Mouse (Mus musculus) erythroblast, adult 5-6 weeks (primary cell): ENCODE data around the gene Trim61. TPM values are rescaled to one million over a fixed set of nuclear protein-coding genes. Genes with fewer than 3 reads are reported as not detected.

ENCODE experiments used
- ATAC-seq: replicated peaks from 2 replicates; pipeline ENCODE4 v1.8.0; 2016; ENCODE audit warnings: moderate number of reproducible peaks, mild to moderate bottlenecking, moderate TSS enrichment, inconsistent platforms; ENCODE audit not compliant: poor library complexity, low FRiP score, severe bottlenecking
- total RNA-seq, 2 experiments: library from RNA; stranded (forward) in 1 of 2; stranded (reverse) in 1 of 2; fragments of 150-400 nt in 1 of 2; fragments of 200-764, 138-1000 nt in 1 of 2; gene quantifications; 2 replicates each; pipeline versions ENCODE4 v1.2.3 to v1.2.4; 2015 to 2017; ENCODE audit warnings: low replicate concordance in 2 of 2

Gene Trim61
- total RNA-seq (2015; ENCODE audit: low replicate concordance), result not detected in 2 replicates
- total RNA-seq (2017; ENCODE audit: low replicate concordance), result not detected in 2 replicates

DNA sequence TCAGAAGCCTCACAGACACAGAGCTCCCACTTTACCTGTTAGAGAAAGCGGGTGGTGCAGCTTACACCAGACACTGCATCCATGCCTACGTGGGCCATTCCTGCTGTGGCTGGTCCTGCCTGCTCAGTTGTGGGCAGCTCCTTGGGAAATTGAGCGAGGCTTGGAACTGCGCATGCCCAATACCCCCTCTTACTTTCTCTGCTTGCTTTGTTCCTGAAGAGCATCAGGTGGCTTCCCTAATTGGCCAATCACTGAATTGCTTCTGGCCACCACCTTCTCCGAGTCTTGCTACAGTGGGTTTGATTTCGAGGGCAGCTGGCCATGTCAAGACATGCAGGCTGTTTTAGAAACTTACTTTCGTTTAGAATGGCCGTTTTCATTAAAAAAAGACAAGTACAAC lies at the start of gene Trim61, which contains the start of gene Trim60:
Gene Trim61 (minus strand): TSS at position 101 of the 400 bp plus-strand sequence.
Gene Trim60 (minus strand): TSS at position 162 of the 400 bp plus-strand sequence.
- no peak for ATAC-seq

DNA sequence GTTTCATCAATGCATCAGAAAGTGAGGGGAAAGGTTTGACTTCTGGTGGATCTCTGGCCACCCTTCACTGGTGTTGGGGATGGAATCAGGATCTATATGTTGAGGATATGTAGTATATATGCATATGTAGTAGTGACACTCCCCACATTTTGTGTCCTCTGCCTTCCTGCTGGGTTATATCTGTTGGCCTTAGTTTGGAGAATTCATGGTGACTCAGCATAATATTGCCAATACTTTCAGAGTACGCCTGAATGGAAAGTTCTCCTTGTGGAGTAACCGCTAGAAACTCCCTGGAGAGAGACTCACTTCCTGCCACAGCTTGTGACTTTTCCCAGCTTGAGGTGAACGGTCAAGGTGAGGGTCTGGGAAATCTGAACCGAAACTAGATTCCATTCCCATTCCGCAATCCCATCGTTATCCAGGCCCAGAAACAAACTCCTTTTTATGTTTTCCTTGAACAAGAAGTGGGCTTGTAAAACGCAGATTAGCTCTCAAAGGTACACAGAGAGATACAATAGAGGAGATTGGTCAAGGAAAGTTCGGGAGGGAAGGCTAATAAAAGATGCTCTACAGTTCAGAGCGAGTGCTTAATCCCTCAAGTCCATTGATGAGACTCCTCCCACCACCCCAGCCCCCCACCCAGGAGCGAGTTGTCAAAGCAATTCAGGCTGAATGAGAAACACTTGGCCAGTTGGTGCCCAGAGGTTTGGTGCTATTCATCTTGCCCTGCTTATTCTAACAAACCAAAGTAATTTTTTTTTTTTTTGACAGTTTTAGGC lies 49.6 kb upstream of the Trim61 start:
- no peak for ATAC-seq

DNA sequence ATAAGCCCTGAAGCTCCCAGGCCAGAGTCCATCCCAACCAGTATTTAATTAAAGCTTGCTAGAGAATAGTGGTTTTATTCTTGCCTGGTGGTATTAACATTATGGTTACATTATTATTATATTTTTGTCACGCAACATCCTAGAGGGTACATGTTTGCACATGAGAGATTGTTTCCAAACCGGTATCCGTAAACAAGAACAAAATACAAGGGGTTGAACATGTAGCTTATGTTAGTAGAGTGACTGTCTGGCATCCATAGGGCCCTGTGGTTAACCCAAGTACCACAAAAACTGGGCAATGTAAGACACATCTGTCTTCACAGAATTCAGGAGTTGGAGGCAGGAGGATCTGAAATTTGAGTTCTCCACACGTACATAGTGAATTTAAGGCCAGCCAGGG lies 48.7 kb upstream of the Trim61 start:
- no peak for ATAC-seq

DNA sequence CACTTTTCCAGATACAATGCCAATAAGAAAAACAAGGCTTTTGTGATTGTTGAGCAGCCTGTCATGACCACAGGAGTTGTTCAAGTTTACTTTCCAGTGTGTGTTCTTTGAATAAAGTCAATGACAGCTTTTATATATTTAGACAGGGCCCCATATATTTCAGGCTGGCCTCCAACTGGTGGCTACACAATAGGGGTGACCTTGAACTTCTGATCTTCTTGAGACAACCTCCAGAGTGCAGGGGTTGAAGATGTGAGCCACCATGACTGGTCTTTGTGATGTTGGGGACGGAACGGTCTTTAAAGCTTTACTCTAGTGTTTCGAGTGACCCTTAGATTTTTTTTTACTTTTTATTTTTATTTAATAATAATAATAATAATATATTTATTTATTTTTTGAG lies 47.3 kb upstream of the Trim61 start:
- ATAC-seq, result no peak

DNA sequence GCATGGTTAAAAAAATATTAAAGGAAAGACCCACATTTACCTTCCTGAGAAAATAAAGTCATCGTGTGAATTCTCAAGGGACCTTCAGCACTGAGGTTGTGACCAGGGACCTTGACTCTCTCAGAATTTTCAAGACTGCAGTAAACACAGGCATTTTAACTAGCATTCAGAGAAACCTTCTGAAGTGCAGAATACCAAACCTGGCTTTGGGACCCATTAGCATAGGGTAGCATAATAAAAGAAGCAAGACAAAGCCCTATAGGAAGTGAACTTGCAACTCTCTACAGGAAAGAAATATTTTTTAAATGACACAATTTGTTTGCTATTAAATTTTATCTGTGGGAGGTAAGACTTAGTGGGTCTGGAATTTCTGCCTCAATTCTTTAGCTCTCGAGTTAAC lies 45.7 kb upstream of the Trim61 start:
- no peak for ATAC-seq

DNA sequence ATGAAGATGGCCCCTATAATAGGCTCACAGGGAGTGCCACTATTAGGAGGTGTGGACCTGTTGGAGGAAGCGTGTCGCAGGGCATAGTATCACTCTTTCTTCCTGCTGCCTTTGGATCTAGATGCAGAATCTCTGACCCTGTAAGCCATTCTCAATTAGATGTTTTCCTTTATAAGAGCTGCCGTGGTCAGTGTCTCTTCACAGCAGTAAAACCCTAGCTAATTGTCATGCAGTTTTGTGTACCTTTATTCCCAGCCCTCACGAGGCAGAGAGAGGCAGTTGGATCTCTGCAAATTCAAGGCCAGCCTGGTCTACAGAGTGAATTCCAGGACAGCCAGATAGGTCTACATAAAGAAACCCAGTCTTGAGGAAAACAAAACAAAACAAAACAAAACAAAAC lies 43.9 kb upstream of the Trim61 start:
- no peak for ATAC-seq

DNA sequence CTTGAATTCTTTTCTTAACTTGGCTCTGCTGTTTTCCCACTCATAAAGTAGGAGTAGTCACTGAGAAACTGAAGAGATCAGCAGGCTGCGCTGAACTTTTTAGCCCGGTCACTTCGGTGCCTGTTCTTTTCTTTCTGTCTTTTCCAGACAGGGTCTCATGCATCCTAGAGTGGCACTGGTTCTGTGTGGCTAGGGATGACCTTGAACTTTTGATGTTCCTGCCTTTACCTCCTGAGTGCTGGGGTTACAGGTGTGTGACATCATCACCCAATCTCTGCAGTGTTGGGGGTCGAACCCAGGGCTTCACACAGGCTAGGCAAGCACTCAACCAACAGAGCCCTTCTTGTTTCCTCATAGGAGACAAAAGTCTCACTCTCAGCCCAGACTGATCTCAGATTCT lies 38.4 kb upstream of the Trim61 start:
- ATAC-seq, result no peak

DNA sequence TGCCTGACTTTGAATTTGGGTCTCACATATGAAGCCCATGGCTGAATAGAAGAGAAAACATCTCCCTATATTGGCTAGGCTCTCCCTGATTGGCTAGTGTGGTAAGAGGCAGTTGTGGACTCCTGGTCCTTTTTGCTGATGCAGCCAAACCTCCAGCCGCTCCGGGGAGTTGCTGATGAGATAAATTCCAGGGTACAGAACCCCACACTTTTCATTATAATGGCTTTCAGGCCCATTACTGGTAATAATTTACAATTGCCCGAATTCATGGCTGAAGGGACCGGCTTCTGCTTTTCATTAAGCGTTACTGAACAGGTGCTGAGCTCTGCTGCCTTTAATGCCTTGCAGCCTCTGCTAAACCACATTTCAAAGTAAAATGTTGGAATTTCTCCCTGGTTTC lies 35.6 kb upstream of the Trim61 start:
- ATAC-seq, result no peak

DNA sequence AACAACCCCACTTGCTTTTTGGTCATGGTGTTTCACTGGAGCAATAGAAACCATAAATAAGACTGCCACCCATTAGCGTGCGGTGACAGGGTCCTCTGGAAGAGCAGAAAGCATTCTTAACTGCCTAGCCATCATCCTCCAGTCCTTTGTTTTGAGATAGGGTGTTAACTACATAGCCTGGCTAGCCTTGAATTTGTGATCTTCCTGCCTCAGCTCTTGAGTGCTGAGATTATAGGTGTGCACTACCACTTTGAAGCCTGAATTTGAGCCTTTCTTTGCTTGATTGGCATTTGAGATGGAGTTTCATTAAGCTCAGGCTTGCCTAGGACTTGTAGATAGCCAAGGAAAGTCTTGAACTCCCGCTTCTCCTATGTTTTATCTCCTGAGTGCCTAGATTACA lies 35.2 kb upstream of the Trim61 start:
- ATAC-seq, result no peak

DNA sequence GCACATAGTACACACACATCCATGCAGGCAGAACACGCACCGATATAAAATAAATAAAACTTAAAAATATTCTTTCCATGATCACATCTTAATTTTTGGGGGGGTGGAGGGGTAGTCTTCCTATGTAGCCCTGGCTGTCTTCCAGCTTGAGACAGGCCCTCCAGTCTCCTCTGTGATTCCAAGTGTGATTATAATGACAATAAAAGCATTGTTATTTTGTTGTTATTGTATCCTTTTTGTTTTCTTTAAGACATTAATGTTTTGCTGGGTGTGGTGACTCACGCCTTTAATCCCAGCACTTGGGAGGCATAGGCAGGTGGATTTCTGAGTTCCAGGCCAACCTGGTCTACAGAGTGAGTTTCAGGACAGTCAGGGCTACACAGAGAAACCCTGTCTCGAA lies 29.5 kb upstream of the Trim61 start:
- no peak for ATAC-seq

DNA sequence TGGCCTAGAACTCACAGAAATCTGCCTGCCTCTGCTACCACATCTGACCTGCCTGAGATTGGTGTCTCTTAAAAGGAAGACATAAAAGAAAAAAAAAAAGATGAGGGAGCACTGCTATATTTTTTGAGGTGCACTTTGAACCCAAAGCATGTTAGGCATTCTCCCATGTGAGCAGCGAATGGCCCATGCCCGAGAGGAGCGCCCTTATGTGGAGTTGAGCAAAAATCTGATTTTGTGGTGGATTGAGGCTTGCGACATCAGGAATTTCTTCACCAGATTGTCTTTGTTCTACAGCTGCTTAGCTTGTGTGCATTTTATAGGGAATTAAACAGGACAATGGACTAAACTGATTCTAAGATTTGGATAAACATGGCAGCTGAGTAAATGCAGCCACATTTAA lies 28.9 kb upstream of the Trim61 start:
- ATAC-seq, result no peak

DNA sequence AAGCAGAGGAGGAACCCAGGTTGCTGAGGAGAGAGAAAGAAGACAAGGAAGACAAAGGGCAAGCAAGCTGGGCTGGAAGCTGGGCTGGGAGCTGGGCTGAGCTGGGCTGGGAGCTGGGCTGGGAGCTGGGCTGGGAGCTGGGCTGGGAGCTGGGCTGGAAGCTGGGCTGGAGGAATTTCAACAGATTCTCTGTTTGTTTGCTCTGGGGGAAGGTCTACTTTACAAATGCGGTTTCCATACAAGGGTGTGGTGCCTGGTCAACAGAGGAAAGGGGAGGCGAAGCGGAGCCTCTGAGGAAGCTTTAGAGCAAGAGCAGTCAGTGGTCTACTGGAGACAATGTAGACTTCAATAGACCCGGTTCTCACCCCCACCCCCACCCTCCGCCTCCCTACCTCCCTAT lies 28.2 kb upstream of the Trim61 start:
- ATAC-seq, result no peak

DNA sequence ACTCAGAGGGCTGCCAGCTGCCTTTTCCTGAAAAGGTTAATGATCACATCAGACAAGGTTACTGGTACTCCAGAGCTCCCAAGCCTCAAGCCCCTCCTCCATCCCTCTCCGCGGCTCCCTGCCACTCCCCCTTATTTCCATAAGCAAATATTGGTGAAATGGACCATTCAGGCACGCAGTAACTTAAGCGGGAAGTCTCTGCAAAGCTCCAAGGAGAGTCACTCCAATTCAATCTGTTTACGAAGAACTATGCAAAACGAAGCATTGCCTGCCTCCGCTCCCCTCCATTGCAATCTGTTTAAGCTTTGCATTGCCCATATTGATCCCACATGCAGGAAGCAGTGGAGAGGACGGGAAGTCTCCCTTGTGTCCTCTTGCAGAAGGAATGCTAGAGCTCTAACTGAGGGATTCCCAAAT lies 18.8 kb upstream of the Trim61 start, which contains the start of gene Apela:
Gene Apela (minus strand): TSS at position 220 of the 417 bp plus-strand sequence.
- no peak for ATAC-seq

DNA sequence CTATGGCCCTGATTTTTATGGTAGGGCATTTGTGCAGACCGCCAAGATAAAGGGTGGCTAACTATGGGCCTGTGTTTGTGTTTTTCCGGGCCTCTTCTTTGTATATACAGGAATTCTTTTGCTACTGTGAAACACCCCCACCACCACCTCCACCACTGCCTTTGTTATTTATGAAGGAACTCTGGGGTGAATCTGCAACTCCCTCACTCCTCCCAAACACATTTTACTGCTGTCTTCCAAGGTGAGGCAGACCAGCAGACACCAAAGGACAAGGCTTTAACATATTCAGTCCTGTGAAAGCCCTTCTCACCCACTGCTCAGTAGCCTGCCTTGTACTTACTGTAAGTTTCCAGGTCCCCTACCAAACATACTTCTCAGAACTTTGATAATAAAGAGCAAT lies 15.8 kb upstream of the Trim61 start:
- ATAC-seq, result no peak

DNA sequence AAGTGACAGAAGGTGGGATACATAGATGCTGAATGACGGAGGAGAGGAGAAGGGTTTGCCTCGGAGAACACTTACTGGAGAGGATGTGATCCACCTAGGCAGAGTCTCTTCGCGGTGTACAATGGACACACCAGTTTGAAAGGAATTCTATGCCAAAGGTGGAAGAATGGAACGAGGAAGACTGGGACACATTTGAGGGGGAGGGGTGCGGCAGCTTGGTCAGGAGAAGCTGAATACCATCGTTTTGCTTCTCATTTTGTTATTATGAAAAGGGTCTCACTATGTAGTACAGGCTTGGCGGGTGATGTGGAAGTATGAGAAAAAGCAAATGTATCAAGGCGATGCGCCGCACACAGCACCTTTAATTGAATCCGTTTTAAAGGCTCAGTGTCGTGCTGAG lies 14.7 kb upstream of the Trim61 start:
- no peak for ATAC-seq

DNA sequence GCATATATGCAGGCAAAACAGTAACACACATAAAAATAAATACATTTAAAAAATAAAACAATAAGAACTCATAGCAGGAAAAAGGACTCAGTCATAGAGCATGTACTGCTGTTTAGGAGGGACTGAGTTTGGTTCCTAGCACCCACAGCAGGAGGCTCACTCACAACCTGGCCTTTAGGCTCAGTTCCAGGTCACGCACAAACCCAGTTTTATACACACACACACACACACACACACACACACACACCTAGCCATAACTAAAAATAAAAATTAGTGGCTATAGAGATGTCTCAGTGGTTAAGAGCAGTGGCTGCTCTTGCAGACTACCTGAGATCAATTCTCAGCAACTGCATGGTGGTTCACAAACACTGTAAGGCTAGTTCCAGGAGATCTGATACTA lies 13.8 kb upstream of the Trim61 start:
- ATAC-seq, result no peak

DNA sequence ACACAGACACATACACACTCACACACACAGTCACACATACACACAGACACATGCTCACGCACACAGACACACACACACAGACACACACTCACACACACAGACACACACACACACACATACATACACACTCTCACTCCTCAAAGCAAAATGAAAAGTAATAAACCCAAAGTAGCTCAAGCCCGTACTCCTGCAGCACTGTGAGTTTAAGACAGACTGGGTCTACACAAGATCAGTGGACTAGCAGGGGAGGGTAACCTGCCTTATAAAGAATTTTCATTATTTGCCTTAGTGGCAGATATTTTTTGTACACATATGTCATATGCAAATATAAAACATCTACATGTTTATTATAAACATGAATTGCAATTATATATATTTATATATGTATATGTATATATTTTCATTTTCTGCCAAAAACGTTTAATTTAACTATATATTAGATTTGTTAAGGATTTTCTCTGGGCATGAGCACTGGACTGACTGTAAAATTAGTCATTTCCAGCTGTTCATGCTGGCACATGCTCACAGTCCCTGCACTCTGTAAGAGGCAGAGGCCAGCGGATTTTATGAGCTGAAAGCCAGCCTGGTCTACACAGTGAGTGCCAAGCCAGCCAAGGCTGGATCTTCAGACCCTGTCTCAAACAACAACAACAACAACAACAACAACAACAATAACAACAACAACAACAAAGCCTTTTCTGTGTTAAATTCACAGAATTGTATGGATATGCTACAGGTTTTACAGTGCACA lies 12.6 kb upstream of the Trim61 start:
- no peak for ATAC-seq

DNA sequence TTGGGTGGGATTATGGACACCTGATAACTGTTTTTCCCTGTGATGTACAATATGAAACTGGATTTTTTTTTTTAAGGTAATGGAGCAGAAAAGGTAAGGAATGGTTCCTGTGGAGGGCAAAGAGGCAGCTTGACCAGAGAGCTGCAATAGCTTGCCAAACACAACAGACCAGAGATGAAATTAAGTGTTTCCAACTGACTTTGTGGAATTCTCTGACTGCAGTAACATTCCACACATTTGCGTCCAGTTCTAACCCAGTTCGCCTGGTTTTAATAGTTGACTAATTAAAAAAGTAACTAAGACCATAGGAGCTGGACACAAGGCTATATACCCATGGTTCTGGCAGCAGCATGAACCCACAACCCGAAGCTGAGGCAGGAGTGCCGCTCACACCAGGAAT lies 11.5 kb upstream of the Trim61 start:
- no peak for ATAC-seq

DNA sequence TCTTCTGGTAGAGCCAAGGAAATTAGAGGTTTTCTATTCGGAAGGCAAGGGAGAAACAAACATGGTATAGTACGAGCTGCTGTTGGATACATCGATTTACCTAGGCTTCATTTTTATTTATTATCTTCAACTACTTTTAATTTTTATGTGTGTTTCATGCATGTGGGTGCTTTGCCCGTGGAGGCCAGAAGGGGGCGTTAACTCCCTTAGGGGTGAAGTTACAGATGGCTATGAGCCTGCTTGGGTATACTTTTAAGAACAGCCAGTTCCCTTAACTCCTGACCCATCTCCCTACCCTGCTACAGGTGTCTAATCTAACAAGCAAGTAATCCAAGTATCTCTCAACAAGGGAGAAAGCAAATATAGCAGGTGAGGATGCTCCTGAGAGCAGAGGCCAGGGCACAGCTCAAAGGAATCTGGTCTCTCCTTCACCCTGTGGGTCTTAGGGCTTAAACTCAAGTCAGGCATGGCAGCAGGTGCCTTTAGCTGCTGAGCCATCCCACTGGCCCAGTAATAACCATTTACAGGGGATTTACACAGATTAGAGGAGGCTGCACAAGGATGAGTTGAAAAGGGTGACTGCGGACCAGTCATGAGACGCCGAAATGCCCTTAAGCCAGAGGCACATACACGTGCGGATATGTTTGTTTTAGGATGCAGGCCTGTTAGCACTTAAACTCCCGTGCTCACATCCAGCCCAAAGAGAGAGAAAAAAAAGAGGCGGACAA lies 10.8 kb upstream of the Trim61 start:
- no peak for ATAC-seq

DNA sequence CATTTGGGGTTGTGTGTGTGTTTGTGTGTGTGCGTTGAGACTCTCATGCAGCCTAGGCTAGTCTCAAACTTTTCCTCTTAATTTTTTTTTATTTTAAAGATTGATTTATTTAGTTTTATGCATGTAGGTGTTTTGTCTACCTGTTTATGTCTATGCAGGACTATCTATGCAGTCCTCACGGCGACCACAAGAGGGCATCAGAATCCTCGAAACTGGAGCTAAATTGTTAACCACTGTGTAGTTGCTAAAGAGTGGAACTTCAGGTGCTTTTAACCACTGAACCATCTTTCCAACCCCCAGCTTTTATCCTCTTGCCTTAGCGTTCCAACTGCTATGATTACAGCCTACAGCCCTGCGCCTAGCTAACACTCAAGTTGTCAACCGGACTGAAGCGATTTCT lies 4.2 kb upstream of the Trim61 start:
- no peak for ATAC-seq
